In genomic region chr6:134107696-134108095, GRCm38 (mm10) we compare ENCODE assay signal across 24 mouse cellular contexts.
DNase-seq lines count a peak whose midpoint lies in the region; ATAC-seq lines count a peak whose summit lies in the region.
"Had no signal": no experiment of that assay in that cellular context is flagged by ENCODE, and none has a peak within 500 bp of the region (broad histone marks: within the 10 kb centered on the region; RNA-seq: fewer than 3 reads in every experiment).

No protein-coding gene starts in this region.

- peak overlapping the region; percentile 18; the same call in 1 of the 2 replicates for H3K9ac ChIP-seq in heart, embryonic 12.5 days
- H3K9ac ChIP-seq in heart, embryonic 15.5 days = no peak overlapping the region
- H3K9ac ChIP-seq in hindbrain, embryonic 16.5 days (ENCODE audit: low read depth, low read length) = no peak overlapping the region
- H3K9ac ChIP-seq in hindbrain, embryonic 14.5 days = no peak overlapping the region
- H3K9ac ChIP-seq: embryonic facial prominence, embryonic 12.5 days; embryonic facial prominence, embryonic 15.5 days; forebrain, embryonic 15.5 days; hindbrain, embryonic 15.5 days had no signal

- no peak overlapping the region for H3K4me3 ChIP-seq in heart, embryonic 12.5 days
- no peak overlapping the region for H3K4me3 ChIP-seq in heart, embryonic 15.5 days
- H3K4me3 ChIP-seq in hindbrain, embryonic 16.5 days (ENCODE audit: low read length) = no peak overlapping the region
- no peak overlapping the region for H3K4me3 ChIP-seq in hindbrain, embryonic 14.5 days (replicated peaks; ENCODE audit: low read length)
- H3K4me3 ChIP-seq: embryonic facial prominence, embryonic 12.5 days; embryonic facial prominence, embryonic 15.5 days; forebrain, embryonic 15.5 days; hindbrain, embryonic 15.5 days had no signal

- no peak for ATAC-seq in heart, embryonic 12.5 days (ENCODE audit: insufficient number of reproducible peaks, low FRiP score)
- ATAC-seq in heart, embryonic 15.5 days (replicated peaks; ENCODE audit: insufficient number of reproducible peaks, insufficient read depth, low FRiP score, low read depth) = no peak; the same call in 1 of the 2 replicates
- 0 out of 2 replicates have a peak, but pooled peaks have one; percentile 22 for ATAC-seq in hindbrain, embryonic 16.5 days
- ATAC-seq in hindbrain, embryonic 14.5 days (ENCODE audit: low FRiP score) = no peak
- ATAC-seq: CD4-positive, CD25-positive, alpha-beta regulatory T cell, adult 4 months; forebrain, embryonic 15.5 days; inflammation-experienced regulatory T-cells, adult 6 months; intestine, embryonic 16.5 days had no signal

- H3K27me3 ChIP-seq in heart, embryonic 12.5 days (replicated peaks) = no peaks in the 10 kb centered on the region
- no peaks in the 10 kb centered on the region for H3K27me3 ChIP-seq in heart, embryonic 15.5 days
- no peaks in the 10 kb centered on the region for H3K27me3 ChIP-seq in hindbrain, embryonic 16.5 days (replicated peaks; ENCODE audit: control insufficient read depth, insufficient read depth, low read length)
- H3K27me3 ChIP-seq in hindbrain, embryonic 14.5 days (ENCODE audit: control insufficient read depth, insufficient read depth, low read length) = no peaks in the 10 kb centered on the region
- H3K27me3 ChIP-seq: embryonic facial prominence, embryonic 12.5 days; embryonic facial prominence, embryonic 15.5 days; forebrain, embryonic 15.5 days; hindbrain, embryonic 15.5 days had no signal

- WGBS in heart, embryonic 12.5 days = 50% methylated on average over 7 of the region's 7 CpGs
- WGBS in heart, embryonic 15.5 days = 51% methylated on average over 7 of the region's 7 CpGs
- 71% methylated on average over 7 of the region's 7 CpGs for WGBS in hindbrain, embryonic 16.5 days
- WGBS in hindbrain, embryonic 14.5 days = 80% methylated on average over 7 of the region's 7 CpGs

- no peak for DNase-seq in heart, postnatal 10 days
- no peak for DNase-seq in heart, postnatal 36 days
- DNase-seq in hindbrain, embryonic 14.5 days (ENCODE audit: low spot score) = no peak
- DNase-seq in yolk sac, embryonic 10.5 days (ENCODE audit: low spot score) = no peak
- DNase-seq: adrenal gland, adult 2 months; adrenal gland, postnatal 14 days; cerebellum, adult 11 months; cerebellum, adult 2 months; cerebellum, adult 9-11 months; cerebellum, postnatal 25 days; gastrocnemius, postnatal 10 days; gastrocnemius, postnatal 36 days; kidney, adult 18-20 months; kidney, adult 9 months had no signal

- peaks cover 68% of the 10 kb centered on the region for H3K4me1 ChIP-seq in heart, embryonic 12.5 days (replicated peaks)
- H3K4me1 ChIP-seq in heart, embryonic 15.5 days (replicated peaks) = peaks cover 53% of the 10 kb centered on the region
- peaks cover 10% of the 10 kb centered on the region for H3K4me1 ChIP-seq in hindbrain, embryonic 16.5 days (ENCODE audit: control insufficient read depth, insufficient read depth, low read depth, low read length)
- peaks cover 13% of the 10 kb centered on the region; the same call in 1 of the 2 replicates for H3K4me1 ChIP-seq in hindbrain, embryonic 14.5 days (replicated peaks; ENCODE audit: control insufficient read depth, insufficient read depth, low read length)

- H3K4me2 ChIP-seq in heart, embryonic 12.5 days = peak overlapping the region; percentile 4
- peak overlapping the region; percentile 35; the same call in 1 of the 2 replicates for H3K4me2 ChIP-seq in heart, embryonic 15.5 days
- no peak overlapping the region for H3K4me2 ChIP-seq in hindbrain, embryonic 16.5 days (ENCODE audit: low read length)
- no peak overlapping the region for H3K4me2 ChIP-seq in hindbrain, embryonic 14.5 days (replicated peaks)
- H3K4me2 ChIP-seq: embryonic facial prominence, embryonic 12.5 days; embryonic facial prominence, embryonic 15.5 days; forebrain, embryonic 15.5 days; hindbrain, embryonic 15.5 days had no signal

- intact Hi-C loops in heart, postnatal 10 days (cut with DNase I) = no loop called here
- intact Hi-C loops in heart, postnatal 36 days (cut with DNase I) = no loop called here

- peak overlapping the region; percentile 62 for H3K27ac ChIP-seq in heart, embryonic 12.5 days (ENCODE audit: poor library complexity, severe bottlenecking)
- peak overlapping the region; percentile 67 for H3K27ac ChIP-seq in heart, embryonic 15.5 days
- no peak overlapping the region for H3K27ac ChIP-seq in hindbrain, embryonic 16.5 days (ENCODE audit: low read depth, low read length)
- H3K27ac ChIP-seq in hindbrain, embryonic 14.5 days = no peak overlapping the region
- H3K27ac ChIP-seq: embryonic facial prominence, embryonic 12.5 days; embryonic facial prominence, embryonic 15.5 days; forebrain, embryonic 15.5 days; hindbrain, embryonic 15.5 days had no signal

- H3K9me3 ChIP-seq in heart, embryonic 12.5 days (replicated peaks) = peaks cover 3% of the 10 kb centered on the region; the same call in 1 of the 2 replicates
- H3K9me3 ChIP-seq in heart, embryonic 15.5 days (replicated peaks) = no peaks in the 10 kb centered on the region
- H3K9me3 ChIP-seq in hindbrain, embryonic 16.5 days (ENCODE audit: control insufficient read depth, low read length) = no peaks in the 10 kb centered on the region
- H3K9me3 ChIP-seq in hindbrain, embryonic 14.5 days (ENCODE audit: control insufficient read depth, low read length) = peaks cover 7% of the 10 kb centered on the region; the same call in 1 of the 2 replicates
- H3K9me3 ChIP-seq: embryonic facial prominence, embryonic 12.5 days; embryonic facial prominence, embryonic 15.5 days; forebrain, embryonic 15.5 days; hindbrain, embryonic 15.5 days had no signal

- H3K36me3 ChIP-seq in heart, embryonic 12.5 days = peaks cover 11% of the 10 kb centered on the region
- peaks cover 5% of the 10 kb centered on the region; the same call in 1 of the 2 replicates for H3K36me3 ChIP-seq in heart, embryonic 15.5 days
- H3K36me3 ChIP-seq in hindbrain, embryonic 16.5 days (ENCODE audit: control insufficient read depth, insufficient read depth, low read length) = no peaks in the 10 kb centered on the region
- no peaks in the 10 kb centered on the region for H3K36me3 ChIP-seq in hindbrain, embryonic 14.5 days (replicated peaks; ENCODE audit: control insufficient read depth, insufficient read depth)
- H3K36me3 ChIP-seq: embryonic facial prominence, embryonic 15.5 days; forebrain, embryonic 15.5 days; hindbrain, embryonic 15.5 days had no signal

Comparison
In these comparisons a context has a peak if more than half of its experiments do, and no peak if none do; other contexts are left out.
1. H3K27ac ChIP-seq: peak in heart, embryonic 12.5 days (single experiment) and heart, embryonic 15.5 days (single experiment); none in hindbrain, embryonic 16.5 days (single experiment) and hindbrain, embryonic 14.5 days (single experiment).
2. H3K4me2 ChIP-seq: peak in heart, embryonic 12.5 days (single experiment) and heart, embryonic 15.5 days (single experiment); none in hindbrain, embryonic 16.5 days (single experiment) and hindbrain, embryonic 14.5 days (single experiment).